Mouse (Mus musculus): Measurements from ENCODE around the gene Tmem210. TPM values are rescaled to one million over a fixed set of nuclear protein-coding genes. Genes with fewer than 3 reads are reported as not detected.

Gene Tmem210
- polyA plus RNA-seq, 2 experiments, result not detected

DNA sequence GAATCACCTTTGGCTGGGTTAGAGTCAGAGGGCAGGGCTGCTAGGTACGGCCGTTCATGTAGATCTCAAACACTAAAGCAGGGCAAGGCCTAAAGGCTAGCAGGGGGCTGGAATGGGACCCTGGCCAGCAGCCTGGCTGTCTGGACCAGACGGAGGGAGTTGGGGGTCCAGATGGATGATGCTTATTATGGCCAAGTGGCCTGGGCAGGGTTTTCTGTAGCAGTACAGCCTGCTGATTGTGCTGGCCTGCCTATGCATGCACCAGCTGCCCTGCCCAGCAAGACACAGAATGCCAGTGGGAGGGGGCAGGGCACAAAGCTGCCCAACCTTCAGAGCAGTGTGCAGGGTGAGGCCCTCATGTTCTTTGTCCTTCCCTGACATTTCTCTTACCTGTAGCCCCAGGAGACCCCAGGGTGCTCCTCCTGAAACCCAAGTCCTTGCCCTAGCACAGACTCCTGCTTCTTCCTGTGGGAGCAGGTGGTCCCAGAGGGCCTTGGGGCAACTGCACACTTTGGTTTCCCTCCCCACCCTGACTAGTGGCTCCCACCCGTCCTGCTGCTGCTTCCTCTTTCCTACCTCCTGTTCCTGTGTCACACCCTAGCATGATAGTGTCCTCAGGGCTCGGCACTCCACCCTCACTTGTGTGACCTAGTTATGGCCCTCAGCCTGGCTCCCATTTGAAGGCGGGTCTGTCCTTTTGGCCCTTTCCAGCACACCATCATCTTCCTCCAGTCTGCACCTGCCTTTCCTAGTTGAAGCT lies 21.9 kb upstream of the Tmem210 start:
- Histone ChIP-seq H3K27ac (no peak overlapping the region), H3K4me2 (ENCODE audit: low read depth) (peak overlapping the region; percentile 54), H3K36me3 (replicated peaks; ENCODE audit: control insufficient read depth, insufficient read depth, low read depth) (peaks cover 15% of the 10 kb centered on the region), H3K9me3 (ENCODE audit: control insufficient read depth, low read length) (no peaks in the 10 kb centered on the region), H3K9ac (replicated peaks) (peak overlapping the region; percentile 36), H3K27me3 (ENCODE audit: control insufficient read depth, insufficient read depth, low read length) (no peaks in the 10 kb centered on the region), H3K4me1 (replicated peaks; ENCODE audit: control insufficient read depth in 2 of 2, insufficient read depth in 2 of 2, low read length in 1 of 2) (peaks cover 17 to 40% of the 10 kb centered on the region in 2 experiments), H3K4me3 (ENCODE audit: insufficient read depth in 1 of 2, low read depth in 2 of 2, low read length in 2 of 2) (peak overlapping the region; percentile 7 to 8; a peak in 1 of 4 replicates)
- DNase-seq (ENCODE audit: low read depth in 3 of 3, low spot score in 3 of 3) (no peak), ATAC-seq (ENCODE audit: insufficient read depth) (no peak)
- TF ChIP-seq CTCF (IDR thresholded peaks at IDR 0.05; ENCODE audit: low read depth), result no peak
- no peak for TF ChIP-seq EP300 (IDR thresholded peaks at IDR 0.05; ENCODE audit: low read depth)
- WGBS (ENCODE audit: insufficient replicate concordance), result 43% methylated on average over 6 of the region's 6 CpGs

DNA sequence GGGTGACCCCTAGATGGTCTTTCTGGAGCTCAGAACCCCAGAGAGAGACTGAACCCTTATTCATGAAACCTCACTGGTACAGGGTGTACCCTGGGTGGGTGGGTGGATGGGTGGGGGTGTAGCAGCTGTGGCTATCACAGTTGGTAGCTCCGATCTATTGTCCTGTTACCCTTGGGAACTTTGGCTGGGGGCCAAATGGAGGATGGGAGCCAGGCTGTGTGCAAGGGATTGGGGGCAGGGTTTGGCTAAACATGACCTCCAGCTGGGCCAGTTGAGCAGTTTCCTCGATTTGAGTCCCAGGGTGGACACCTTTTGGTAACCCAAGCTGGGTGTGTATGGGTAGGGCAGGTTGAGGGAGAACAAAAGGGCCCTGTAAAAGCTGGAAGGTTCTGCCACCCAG lies 21.2 kb upstream of the Tmem210 start:
- Histone ChIP-seq H3K9ac (replicated peaks) (no peak overlapping the region), H3K4me1 (replicated peaks; ENCODE audit: control insufficient read depth in 2 of 2, insufficient read depth in 2 of 2, low read length in 1 of 2) (peaks cover 17 to 42% of the 10 kb centered on the region in 2 experiments), H3K27me3 (ENCODE audit: control insufficient read depth, insufficient read depth, low read length) (no peaks in the 10 kb centered on the region), H3K4me2 (ENCODE audit: low read depth) (peak overlapping the region; percentile 54), H3K4me3 (ENCODE audit: insufficient read depth in 1 of 2, low read depth in 2 of 2, low read length in 2 of 2) (no peak overlapping the region), H3K27ac (no peak overlapping the region), H3K9me3 (ENCODE audit: control insufficient read depth, low read length) (no peaks in the 10 kb centered on the region), H3K36me3 (replicated peaks; ENCODE audit: control insufficient read depth, insufficient read depth, low read depth) (peaks cover 15% of the 10 kb centered on the region)
- no peak for DNase-seq (ENCODE audit: low read depth in 3 of 3, low spot score in 3 of 3)
- 44% methylated on average over 2 of the region's 2 CpGs for WGBS (ENCODE audit: insufficient replicate concordance)
- ATAC-seq (ENCODE audit: insufficient read depth), result no peak
- TF ChIP-seq EP300 (IDR thresholded peaks at IDR 0.05; ENCODE audit: low read depth), result no peak
- no peak for TF ChIP-seq CTCF (IDR thresholded peaks at IDR 0.05; ENCODE audit: low read depth)

DNA sequence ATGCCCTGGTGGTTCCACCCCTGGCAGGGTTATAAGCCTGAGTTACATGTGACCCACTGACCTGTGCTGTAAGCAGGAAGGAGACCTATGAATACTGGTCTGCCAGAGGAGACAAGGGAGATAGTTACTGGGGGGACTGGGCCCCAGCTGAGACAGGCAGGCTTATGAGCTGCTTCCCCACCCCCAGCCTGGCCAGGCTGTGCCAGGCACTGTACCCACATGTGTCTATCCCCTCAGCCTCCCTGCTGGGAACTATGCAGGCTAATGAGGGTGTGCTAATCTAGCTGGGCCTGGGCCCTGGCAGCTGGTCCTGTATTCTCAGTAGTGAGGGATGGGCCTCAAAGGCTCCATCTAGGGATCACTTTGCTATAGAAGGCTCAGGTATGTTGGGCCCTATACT lies 20.7 kb upstream of the Tmem210 start:
- Histone ChIP-seq H3K4me2 (ENCODE audit: low read depth) (no peak overlapping the region), H3K9ac (replicated peaks) (no peak overlapping the region), H3K27me3 (ENCODE audit: control insufficient read depth, insufficient read depth, low read length) (no peaks in the 10 kb centered on the region), H3K36me3 (replicated peaks; ENCODE audit: control insufficient read depth, insufficient read depth, low read depth) (peaks cover 15% of the 10 kb centered on the region), H3K27ac (no peak overlapping the region; the same call in 1 of the 2 replicates), H3K9me3 (ENCODE audit: control insufficient read depth, low read length) (no peaks in the 10 kb centered on the region), H3K4me1 (replicated peaks; ENCODE audit: control insufficient read depth in 2 of 2, insufficient read depth in 2 of 2, low read length in 1 of 2) (peaks cover 17 to 38% of the 10 kb centered on the region in 2 experiments), H3K4me3 (ENCODE audit: insufficient read depth in 1 of 2, low read depth in 2 of 2, low read length in 2 of 2) (no peak overlapping the region)
- no peak for DNase-seq (ENCODE audit: low read depth in 3 of 3, low spot score in 3 of 3)
- no peak for ATAC-seq (ENCODE audit: insufficient read depth)
- no peak for TF ChIP-seq CTCF (IDR thresholded peaks at IDR 0.05; ENCODE audit: low read depth)
- no peak for TF ChIP-seq EP300 (IDR thresholded peaks at IDR 0.05; ENCODE audit: low read depth)

- no peak for ATAC-seq (ENCODE audit: insufficient read depth)
- H3K36me3 ChIP-seq (replicated peaks; ENCODE audit: control insufficient read depth, insufficient read depth, low read depth), result peaks cover 15% of the 10 kb centered on the region
- DNase-seq (ENCODE audit: low read depth in 3 of 3, low spot score in 3 of 3), result no peak
- WGBS (ENCODE audit: insufficient replicate concordance), result 70% methylated on average over 4 of the region's 4 CpGs
- TF ChIP-seq EP300 (IDR thresholded peaks at IDR 0.05; ENCODE audit: low read depth), result no peak
- no peak for TF ChIP-seq CTCF (IDR thresholded peaks at IDR 0.05; ENCODE audit: low read depth)
- H3K4me3 ChIP-seq (ENCODE audit: insufficient read depth in 1 of 2, low read depth in 2 of 2, low read length in 2 of 2), result no peak overlapping the region
- no peaks in the 10 kb centered on the region for H3K27me3 ChIP-seq (ENCODE audit: control insufficient read depth, insufficient read depth, low read length)
- H3K9ac ChIP-seq (replicated peaks), result no peak overlapping the region
- no peak overlapping the region for H3K27ac ChIP-seq
- peaks cover 17 to 38% of the 10 kb centered on the region in 2 experiments for H3K4me1 ChIP-seq (replicated peaks; ENCODE audit: control insufficient read depth in 2 of 2, insufficient read depth in 2 of 2, low read length in 1 of 2)
- H3K9me3 ChIP-seq (ENCODE audit: control insufficient read depth, low read length), result no peaks in the 10 kb centered on the region
- H3K4me2 ChIP-seq (ENCODE audit: low read depth), result no peak overlapping the region
Measured at GRCm38 (mm10) chr2:25267746-25268309, 20.1 kb upstream of the Tmem210 start.

DNA sequence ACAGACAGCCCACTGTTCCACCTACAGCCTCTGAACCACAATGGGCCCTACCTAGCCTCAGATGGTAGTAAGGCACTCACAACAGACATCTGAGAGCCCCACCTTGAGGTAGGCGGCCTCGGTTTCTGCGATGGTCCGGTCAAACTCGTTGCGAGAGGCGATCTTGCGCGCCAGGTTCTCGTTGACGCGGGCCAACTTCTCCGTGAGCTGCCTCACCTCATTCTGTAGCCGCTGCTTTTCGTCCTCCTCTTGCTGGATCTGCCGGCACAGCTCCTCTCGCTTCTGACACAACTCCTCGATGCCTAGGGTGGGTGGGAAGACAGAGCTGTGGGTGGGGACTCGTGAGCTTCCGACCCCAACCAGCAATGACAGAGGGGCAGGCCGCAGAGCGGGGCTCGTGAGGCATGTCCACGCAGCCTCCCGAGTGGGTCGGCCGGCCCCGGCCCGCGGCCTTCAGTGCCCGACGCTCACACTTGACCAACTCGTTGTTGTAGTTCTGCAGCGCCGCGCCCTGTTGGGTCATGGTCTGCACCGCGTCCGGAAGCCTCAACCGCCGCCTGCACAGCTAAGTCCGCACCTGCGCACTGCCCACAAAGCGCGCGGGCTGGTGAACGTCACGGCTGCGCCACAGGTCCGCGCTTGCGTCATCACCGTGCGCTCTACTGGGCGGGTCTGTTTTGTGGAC lies 16.0 kb upstream of the Tmem210 start, which contains the start of the genes Ssna1 and Anapc2:
Ssna1 (minus strand) TSS at position 612 of the 685 bp plus-strand sequence.
Anapc2 (plus strand) TSS at position 652 of the 685 bp plus-strand sequence.
- TF ChIP-seq CTCF (IDR thresholded peaks at IDR 0.05; ENCODE audit: low read depth) (peak; percentile 57), EP300 (IDR thresholded peaks at IDR 0.05; ENCODE audit: low read depth) (no peak)
- H3K9ac ChIP-seq (replicated peaks), result peak within 1 kb of the TSS; percentile 94
- H3K4me3 ChIP-seq (ENCODE audit: insufficient read depth in 1 of 2, low read depth in 2 of 2, low read length in 2 of 2), result peak within 1 kb of the TSS; percentile 88 to 97
- H3K27ac ChIP-seq, result peak within 1 kb of the TSS; percentile 70
- peak; percentile 94 to 96 (median 95) for DNase-seq (ENCODE audit: low read depth in 3 of 3, low spot score in 3 of 3)
- peak within 1 kb of the TSS; percentile 86 for H3K4me2 ChIP-seq (ENCODE audit: low read depth)
- peaks cover 32% of the 10 kb centered on the region for H3K36me3 ChIP-seq (replicated peaks; ENCODE audit: control insufficient read depth, insufficient read depth, low read depth)
- WGBS (ENCODE audit: insufficient replicate concordance), result under 1% methylated on average over 55 of the region's 55 CpGs
- ATAC-seq (ENCODE audit: insufficient read depth), result peak; percentile 92
- H3K27me3 ChIP-seq (ENCODE audit: control insufficient read depth, insufficient read depth, low read length), result no peaks in the 10 kb centered on the region
- no peaks in the 10 kb centered on the region for H3K9me3 ChIP-seq (ENCODE audit: control insufficient read depth, low read length)
- peaks cover 7 to 19% of the 10 kb centered on the region in 2 experiments for H3K4me1 ChIP-seq (replicated peaks; ENCODE audit: control insufficient read depth in 2 of 2, insufficient read depth in 2 of 2, low read length in 1 of 2)
